Mouse (Mus musculus): ENCODE data around the gene Zfp512b. TPM values are rescaled to one million over a fixed set of nuclear protein-coding genes. Genes with fewer than 3 reads are reported as not detected.

Gene Zfp512b
- polyA plus RNA-seq, 1 experiment from 2014 or later: 36.0 TPM

GRCm38 (mm10) chr2:181585506-181585905 lies 7.1 kb downstream of the Zfp512b start:
- peaks cover 16% of the 10 kb centered on the region for H3K4me1 ChIP-seq
- peaks cover 70% of the 10 kb centered on the region for H3K36me3 ChIP-seq
- no peaks in the 10 kb centered on the region for H3K9me3 ChIP-seq
- H3K4me3 ChIP-seq: no peak overlapping the region
- no peaks in the 10 kb centered on the region for H3K27me3 ChIP-seq (ENCODE audit: insufficient read depth, poor library complexity, severe bottlenecking)
- WGBS: 82% methylated on average over 5 of the region's 5 CpGs
- DNase-seq (ENCODE audit: low spot score): no peak
- H3K27ac ChIP-seq: no peak overlapping the region

- Histone ChIP-seq H3K36me3 (peaks cover 60% of the 10 kb centered on the region), H3K27ac (no peak within 1 kb of the TSS), H3K27me3 (ENCODE audit: insufficient read depth, poor library complexity, severe bottlenecking) (no peaks in the 10 kb centered on the region), H3K4me3 (0 out of 2 replicates have a peak within 1 kb of the TSS, but pooled peaks have one; percentile 23), H3K9me3 (no peaks in the 10 kb centered on the region), H3K4me1 (peaks cover 23% of the 10 kb centered on the region)
- peak; percentile 71 for DNase-seq (ENCODE audit: low spot score)
- 89% methylated on average over 4 of the region's 4 CpGs for WGBS
Observed at GRCm38 (mm10) chr2:181584411-181584942, 8.1 kb downstream of the Zfp512b start, which contains the start of gene Uckl1. Gene Uckl1, minus strand, starts transcription at chr2:181584892.

GRCm38 (mm10) chr2:181583460-181584257 lies 8.9 kb downstream of the Zfp512b start:
- DNase-seq (ENCODE audit: low spot score): peak; percentile 65
- Histone ChIP-seq H3K4me1 (peaks cover 31% of the 10 kb centered on the region), H3K36me3 (peaks cover 52% of the 10 kb centered on the region), H3K4me3 (0 out of 2 replicates have a peak overlapping the region, but pooled peaks have one; percentile 23), H3K9me3 (no peaks in the 10 kb centered on the region), H3K27me3 (ENCODE audit: insufficient read depth, poor library complexity, severe bottlenecking) (no peaks in the 10 kb centered on the region), H3K27ac (no peak overlapping the region)
- WGBS: 80% methylated on average over 3 of the region's 3 CpGs

DNA sequence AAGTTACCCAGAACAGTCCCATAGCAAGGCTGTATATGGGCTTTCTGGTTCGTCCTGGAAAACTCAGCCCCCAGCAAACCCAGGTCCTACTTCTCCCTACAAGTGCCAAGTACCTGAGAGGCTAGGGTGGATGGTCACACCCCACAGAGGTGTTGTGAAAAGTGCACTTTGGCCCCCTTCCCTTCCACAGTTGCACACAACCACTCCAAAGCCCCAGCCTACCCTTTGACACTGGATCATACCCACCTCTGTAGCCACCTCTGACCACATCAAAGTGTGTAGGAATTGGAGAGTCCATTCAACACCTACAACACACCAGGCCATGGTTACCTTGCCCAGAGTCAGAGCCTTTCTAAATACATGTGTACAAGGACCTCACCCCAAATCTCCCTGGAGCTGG lies 9.7 kb downstream of the Zfp512b start:
- DNase-seq (ENCODE audit: low spot score): peak; percentile 63
- H3K27me3 ChIP-seq (ENCODE audit: insufficient read depth, poor library complexity, severe bottlenecking): no peaks in the 10 kb centered on the region
- H3K36me3 ChIP-seq: peaks cover 45% of the 10 kb centered on the region
- 81% methylated on average over 1 of the region's 1 CpGs for WGBS
- no peak overlapping the region for H3K4me3 ChIP-seq
- peaks cover 38% of the 10 kb centered on the region for H3K4me1 ChIP-seq
- H3K9me3 ChIP-seq: no peaks in the 10 kb centered on the region
- no peak overlapping the region for H3K27ac ChIP-seq

- Histone ChIP-seq H3K4me3 (peak overlapping the region; percentile 88; the same call in 1 of the 2 replicates), H3K9me3 (no peaks in the 10 kb centered on the region), H3K27me3 (ENCODE audit: insufficient read depth, poor library complexity, severe bottlenecking) (no peaks in the 10 kb centered on the region), H3K4me1 (peaks cover 44% of the 10 kb centered on the region), H3K36me3 (peaks cover 40% of the 10 kb centered on the region), H3K27ac (0 out of 2 replicates have a peak overlapping the region, but pooled peaks have one; percentile 98)
- WGBS: 81% methylated on average over 2 of the region's 2 CpGs
- DNase-seq (ENCODE audit: low spot score): peak; percentile 60
Observed at GRCm38 (mm10) chr2:181582358-181582757, 10.2 kb downstream of the Zfp512b start.

GRCm38 (mm10) chr2:181581402-181582120 lies 11.0 kb downstream of the Zfp512b start:
- Histone ChIP-seq H3K36me3 (peaks cover 32% of the 10 kb centered on the region), H3K9me3 (no peaks in the 10 kb centered on the region), H3K4me1 (peaks cover 44% of the 10 kb centered on the region), H3K27ac (peak overlapping the region; percentile 98), H3K4me3 (peak overlapping the region; percentile 88), H3K27me3 (ENCODE audit: insufficient read depth, poor library complexity, severe bottlenecking) (no peaks in the 10 kb centered on the region)
- DNase-seq (ENCODE audit: low spot score): peak; percentile 93
- under 1% methylated on average over 49 of the region's 49 CpGs for WGBS

- Histone ChIP-seq H3K27me3 (ENCODE audit: insufficient read depth, poor library complexity, severe bottlenecking) (no peaks in the 10 kb centered on the region), H3K4me3 (peak overlapping the region; percentile 88), H3K27ac (peak overlapping the region; percentile 98), H3K4me1 (peaks cover 44% of the 10 kb centered on the region), H3K36me3 (peaks cover 26% of the 10 kb centered on the region), H3K9me3 (no peaks in the 10 kb centered on the region)
- peak; percentile 96 for DNase-seq (ENCODE audit: low spot score)
- WGBS: under 1% methylated on average over 11 of the region's 11 CpGs
Observed at GRCm38 (mm10) chr2:181581016-181581401, 11.6 kb downstream of the Zfp512b start.

DNA sequence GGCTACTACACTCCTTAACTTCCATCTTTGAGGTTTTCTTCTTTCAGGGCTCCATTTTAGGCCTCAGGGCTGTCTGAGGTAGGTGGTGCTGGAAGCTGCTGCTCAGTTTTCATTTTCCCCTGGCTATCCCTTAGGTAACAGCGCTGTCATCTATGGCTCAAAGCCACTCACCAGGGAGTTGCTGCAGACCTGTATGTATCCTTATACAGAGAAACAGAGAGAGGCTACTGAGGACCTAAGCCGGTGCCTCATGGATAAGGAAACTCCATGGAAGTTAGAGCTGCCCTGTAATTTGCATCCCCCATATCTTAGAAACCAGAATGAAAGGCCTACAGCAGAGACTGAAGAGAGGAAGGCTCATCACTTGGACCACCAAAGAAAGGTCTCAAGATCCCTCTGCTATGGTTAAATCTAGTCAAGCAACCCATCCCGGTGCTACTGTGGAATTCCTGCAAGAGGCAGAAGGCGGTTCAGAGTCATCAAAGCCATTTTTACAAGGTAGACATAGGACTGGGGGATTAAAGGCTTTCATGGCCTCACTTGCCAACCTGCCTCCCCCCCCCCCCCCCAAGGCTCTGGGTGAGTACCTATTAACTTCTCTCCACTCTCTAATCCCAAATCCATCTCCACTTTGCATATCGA lies 12.4 kb downstream of the Zfp512b start:
- peak; percentile 63 for DNase-seq (ENCODE audit: low spot score)
- H3K36me3 ChIP-seq: peaks cover 19% of the 10 kb centered on the region
- peaks cover 44% of the 10 kb centered on the region for H3K4me1 ChIP-seq
- H3K4me3 ChIP-seq: peak overlapping the region; percentile 88
- H3K9me3 ChIP-seq: no peaks in the 10 kb centered on the region
- WGBS: 73% methylated on average over 5 of the region's 5 CpGs
- H3K27ac ChIP-seq: peak overlapping the region; percentile 98
- H3K27me3 ChIP-seq (ENCODE audit: insufficient read depth, poor library complexity, severe bottlenecking): no peaks in the 10 kb centered on the region

GRCm38 (mm10) chr2:181579681-181580080 lies 12.9 kb downstream of the Zfp512b start:
- Histone ChIP-seq H3K9me3 (no peaks in the 10 kb centered on the region), H3K4me3 (no peak overlapping the region), H3K4me1 (peaks cover 44% of the 10 kb centered on the region), H3K27me3 (ENCODE audit: insufficient read depth, poor library complexity, severe bottlenecking) (no peaks in the 10 kb centered on the region), H3K36me3 (peaks cover 16% of the 10 kb centered on the region), H3K27ac (no peak overlapping the region; the same call in 1 of the 2 replicates)
- no peak for DNase-seq (ENCODE audit: low spot score)
- 100% methylated on average over 1 of the region's 1 CpGs for WGBS

- H3K27me3 ChIP-seq (ENCODE audit: insufficient read depth, poor library complexity, severe bottlenecking): no peaks in the 10 kb centered on the region
- H3K4me1 ChIP-seq: peaks cover 44% of the 10 kb centered on the region
- WGBS: 43% methylated on average over 5 of the region's 5 CpGs
- H3K9me3 ChIP-seq: no peaks in the 10 kb centered on the region
- peak overlapping the region; percentile 4; the same call in 1 of the 2 replicates for H3K27ac ChIP-seq
- no peak overlapping the region for H3K4me3 ChIP-seq
- DNase-seq (ENCODE audit: low spot score): peak; percentile 76
- H3K36me3 ChIP-seq: peaks cover 16% of the 10 kb centered on the region
Observed at GRCm38 (mm10) chr2:181578790-181579618, 13.6 kb downstream of the Zfp512b start.

GRCm38 (mm10) chr2:181577981-181578581 lies 14.5 kb downstream of the Zfp512b start:
- peaks cover 44% of the 10 kb centered on the region for H3K4me1 ChIP-seq
- 69% methylated on average over 7 of the region's 7 CpGs for WGBS
- H3K36me3 ChIP-seq: peaks cover 19% of the 10 kb centered on the region
- no peak overlapping the region for H3K27ac ChIP-seq
- peak; percentile 69 for DNase-seq (ENCODE audit: low spot score)
- H3K4me3 ChIP-seq: no peak overlapping the region
- H3K27me3 ChIP-seq (ENCODE audit: insufficient read depth, poor library complexity, severe bottlenecking): no peaks in the 10 kb centered on the region
- H3K9me3 ChIP-seq: no peaks in the 10 kb centered on the region
